Mouse (Mus musculus) kidney, adult 18-20 months (tissue): ENCODE measurements around the gene Smyd3.

Experiments used
- DNase-seq: peaks from one replicate; pipeline ENCODE4 v3.0.0; 2021

The Smyd3 gene

GRCm38 (mm10) chr1:179517713-179518465 lies at the start of gene Smyd3:
Gene Smyd3, minus strand, starts transcription at chr1:179518041.
- DNase-seq = peak; percentile 84

- DNase-seq = no peak
Measured at GRCm38 (mm10) chr1:179567558-179567957, 49.7 kb upstream of the Smyd3 start.

GRCm38 (mm10) chr1:179563926-179564325 lies 46.1 kb upstream of the Smyd3 start:
- no peak for DNase-seq

- no peak for DNase-seq
Measured at GRCm38 (mm10) chr1:179563211-179563610, 45.4 kb upstream of the Smyd3 start.

DNA sequence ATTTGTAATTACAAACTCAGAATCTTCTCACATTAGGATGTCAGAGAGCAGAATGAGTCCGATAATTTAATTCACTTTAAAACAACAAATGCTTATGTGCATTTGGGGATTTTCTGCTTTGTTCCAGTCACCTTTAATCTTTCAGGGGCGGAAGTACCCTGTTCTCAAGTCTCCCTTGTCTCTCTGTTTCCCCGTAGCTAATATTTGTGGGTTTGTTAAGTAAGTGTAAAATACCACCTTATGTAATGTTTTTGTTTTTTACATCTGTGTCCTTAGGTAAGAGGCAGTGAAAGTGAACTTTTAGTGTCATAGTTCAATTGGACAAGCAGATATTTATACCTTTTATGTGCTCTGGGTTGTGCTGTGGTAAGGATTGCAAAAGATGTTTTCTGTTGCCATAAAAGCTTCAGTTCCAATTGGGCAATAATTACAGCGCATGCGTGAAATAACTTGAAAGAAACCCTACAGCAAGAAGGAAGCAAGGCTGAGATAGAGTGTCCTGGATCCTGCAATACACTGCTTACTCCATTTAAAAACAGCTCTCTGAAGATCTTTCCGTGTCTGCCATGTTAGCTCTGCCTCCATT lies 43.1 kb upstream of the Smyd3 start:
- DNase-seq = no peak

DNA sequence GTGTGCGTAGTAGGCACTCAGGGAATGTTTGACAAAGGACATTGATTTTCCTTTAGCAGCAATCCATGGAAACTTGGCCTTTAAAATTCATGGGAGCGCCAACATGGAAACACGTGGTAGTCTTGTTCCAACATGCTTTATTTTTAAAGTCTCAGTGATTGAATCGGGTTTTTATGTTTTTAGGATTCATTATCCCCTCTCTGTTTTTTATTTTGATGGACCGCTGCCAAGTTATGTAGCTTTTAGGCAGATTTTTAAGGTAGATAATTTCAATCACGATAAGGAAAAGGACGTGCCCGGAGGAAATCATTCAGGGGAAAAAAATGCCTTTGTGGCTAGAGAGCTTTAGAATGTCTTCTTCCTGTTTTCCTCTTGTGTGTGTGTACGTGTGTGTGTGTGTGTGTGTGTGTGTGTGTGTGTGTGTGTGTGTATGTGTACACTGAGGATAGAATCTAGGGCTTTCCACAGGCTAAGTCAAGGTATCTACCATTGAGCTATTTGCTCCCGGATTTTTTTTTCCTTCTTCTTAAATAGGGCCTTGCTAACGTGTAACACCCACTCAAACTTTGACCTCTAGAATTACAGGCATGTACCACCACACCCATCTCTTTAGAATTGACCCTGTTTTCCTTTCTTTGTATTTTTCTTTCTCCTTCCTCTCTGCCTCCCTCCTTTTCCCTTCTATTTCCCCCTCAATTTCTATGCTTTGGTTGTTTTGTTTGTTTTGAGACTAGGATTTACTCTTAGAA lies 41.8 kb upstream of the Smyd3 start:
- no peak for DNase-seq

GRCm38 (mm10) chr1:179556921-179557320 lies 39.1 kb upstream of the Smyd3 start:
- no peak for DNase-seq

- DNase-seq = no peak
Measured at GRCm38 (mm10) chr1:179553949-179554347, 36.1 kb upstream of the Smyd3 start.

DNA sequence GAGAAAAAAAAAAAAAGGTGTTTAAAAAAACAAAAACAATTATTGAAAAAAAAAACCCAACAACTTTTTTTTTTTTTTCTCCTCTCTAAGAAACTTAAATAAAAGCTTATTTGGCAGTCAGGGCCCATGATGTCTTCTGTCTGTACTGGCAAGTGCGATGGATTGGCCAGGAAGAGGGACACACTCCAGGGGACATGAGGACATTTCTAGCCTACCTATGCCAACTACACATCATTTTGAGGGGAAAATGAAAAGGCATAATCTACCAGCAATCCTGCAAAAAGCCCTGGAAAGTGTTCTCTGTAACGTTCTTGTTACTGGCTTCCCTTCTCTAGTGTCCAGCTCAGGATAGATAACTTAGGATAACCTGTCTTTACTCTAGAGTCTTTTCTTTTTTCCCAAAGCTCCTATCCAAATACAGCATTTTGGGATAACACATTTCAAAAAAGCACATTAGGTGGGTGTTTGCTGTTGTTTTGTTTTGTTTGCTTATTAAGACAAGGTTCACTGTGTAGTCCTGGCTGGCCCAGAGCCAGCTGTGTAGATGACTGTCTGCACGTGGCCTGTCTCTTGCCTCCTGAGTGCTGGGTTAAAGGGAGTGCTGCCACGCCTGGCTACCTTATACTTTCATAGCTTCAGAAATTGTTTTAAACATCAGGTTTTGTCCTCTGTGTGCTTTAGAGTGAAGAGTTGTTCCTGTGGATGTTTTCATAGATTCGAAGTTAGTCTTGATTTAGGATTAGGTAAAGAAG lies 35.5 kb upstream of the Smyd3 start:
- peak; percentile 17 for DNase-seq

DNA sequence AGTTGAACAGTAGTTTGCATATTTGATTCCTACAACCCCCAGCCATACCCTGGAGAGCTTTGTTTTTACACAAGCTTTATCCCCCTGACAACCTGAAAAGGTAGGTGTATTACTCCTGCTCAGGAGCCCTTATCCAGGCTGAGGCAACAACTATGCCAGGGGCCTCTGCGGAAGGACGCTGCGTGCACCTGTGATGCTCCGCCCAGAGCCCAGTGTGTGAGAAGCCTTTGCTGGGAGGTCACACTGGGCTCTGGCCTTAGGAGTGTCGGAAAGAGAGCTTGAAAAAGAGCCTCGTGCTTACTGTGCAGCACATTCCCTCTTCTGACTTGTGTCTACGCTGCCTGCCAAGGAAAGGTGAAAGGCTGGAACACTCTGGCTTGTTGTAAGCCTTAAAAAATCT lies 34.9 kb upstream of the Smyd3 start:
- peak; percentile 13 for DNase-seq

DNA sequence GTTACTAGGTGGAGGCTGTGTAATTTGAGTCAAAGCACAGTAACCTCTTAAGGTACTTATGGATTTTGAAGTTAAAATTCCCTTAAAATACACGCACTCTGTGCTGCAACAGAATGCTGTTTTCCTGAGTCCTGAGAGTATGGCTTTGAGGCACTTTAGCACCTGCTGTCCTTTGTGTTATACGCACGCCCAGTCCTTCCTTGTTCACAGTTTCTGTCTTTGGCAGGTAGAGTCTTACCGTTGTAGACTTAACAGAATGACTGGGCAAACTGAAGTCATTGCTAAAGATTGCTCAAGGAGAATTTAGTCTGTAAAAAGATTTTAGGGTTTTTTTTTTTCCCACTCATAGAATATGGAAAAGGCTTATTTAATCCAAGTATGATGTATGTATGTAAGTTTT lies 34.1 kb upstream of the Smyd3 start:
- DNase-seq = no peak

DNA sequence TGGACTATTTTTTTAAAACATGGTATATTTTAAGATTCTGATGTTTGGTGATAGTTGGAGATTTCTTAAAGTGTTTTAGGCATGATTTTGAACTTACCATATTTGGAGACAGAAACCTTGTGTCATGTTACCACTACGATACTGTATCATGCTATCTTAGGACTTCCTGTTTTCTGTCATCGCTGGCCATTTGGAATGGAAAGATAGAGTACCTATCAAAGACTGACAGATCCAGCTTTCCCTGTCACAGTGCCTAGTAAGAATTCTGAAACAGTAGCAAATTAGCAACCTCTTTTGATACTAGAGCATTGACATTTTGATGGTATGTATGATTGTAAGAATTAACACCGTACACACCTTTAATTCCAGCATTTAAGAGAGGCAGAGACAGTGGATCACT lies 33.5 kb upstream of the Smyd3 start:
- no peak for DNase-seq

DNA sequence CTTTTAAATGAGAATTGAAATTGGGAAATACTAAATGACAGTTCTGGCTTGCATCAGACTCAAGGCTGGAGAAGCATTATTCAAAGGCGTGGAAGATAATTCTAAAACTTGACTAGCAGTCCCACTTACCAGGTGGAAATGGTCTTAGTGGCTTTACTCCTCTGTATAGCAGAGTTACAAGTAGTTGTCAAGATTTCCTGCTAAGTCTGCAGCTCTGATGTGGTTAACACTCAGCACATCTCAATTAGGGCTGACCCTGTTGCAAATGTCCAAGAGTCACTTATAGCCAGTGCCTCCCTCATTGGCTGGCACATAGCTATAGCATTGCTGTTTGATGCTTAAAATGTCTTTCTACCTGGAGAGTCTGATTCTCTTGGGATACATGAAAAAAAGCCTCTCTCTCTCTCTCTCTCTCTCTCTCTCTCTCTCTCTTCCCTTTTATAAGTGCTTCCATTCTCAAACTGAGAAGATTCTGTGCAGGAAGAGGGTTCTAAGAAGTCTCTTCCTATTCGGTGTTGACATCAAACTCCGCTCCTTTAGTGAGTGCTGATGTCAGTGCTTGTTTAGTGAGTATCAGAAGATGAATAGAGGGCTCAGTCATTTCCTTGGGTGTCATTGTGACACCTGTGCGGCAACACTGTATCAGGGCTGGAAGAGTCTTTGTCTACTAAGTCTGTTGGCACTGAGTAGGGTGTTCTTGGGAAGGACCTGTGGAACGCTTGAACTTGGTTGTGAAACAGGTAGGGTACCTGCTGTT lies 31.3 kb upstream of the Smyd3 start:
- no peak for DNase-seq

DNA sequence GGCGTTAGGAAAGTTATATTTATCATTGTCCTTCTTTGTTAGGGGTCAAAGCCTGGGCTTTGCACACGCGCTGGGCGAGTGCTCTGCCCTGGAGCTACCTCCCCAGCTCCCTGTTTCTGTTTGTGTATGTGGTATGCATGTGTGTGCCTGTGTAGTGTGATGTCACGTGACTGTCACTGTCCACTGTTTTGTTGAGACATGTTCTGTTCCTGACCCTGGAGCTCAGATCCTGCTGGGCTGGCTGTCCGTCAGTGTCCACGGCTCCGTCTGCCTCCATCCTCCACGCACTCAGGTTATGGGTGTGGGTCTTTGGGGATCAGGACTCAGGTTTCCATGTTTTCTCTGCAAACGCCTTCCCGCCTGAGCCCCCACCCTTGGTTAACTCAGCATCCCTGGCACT lies 30.4 kb upstream of the Smyd3 start:
- DNase-seq = no peak

DNA sequence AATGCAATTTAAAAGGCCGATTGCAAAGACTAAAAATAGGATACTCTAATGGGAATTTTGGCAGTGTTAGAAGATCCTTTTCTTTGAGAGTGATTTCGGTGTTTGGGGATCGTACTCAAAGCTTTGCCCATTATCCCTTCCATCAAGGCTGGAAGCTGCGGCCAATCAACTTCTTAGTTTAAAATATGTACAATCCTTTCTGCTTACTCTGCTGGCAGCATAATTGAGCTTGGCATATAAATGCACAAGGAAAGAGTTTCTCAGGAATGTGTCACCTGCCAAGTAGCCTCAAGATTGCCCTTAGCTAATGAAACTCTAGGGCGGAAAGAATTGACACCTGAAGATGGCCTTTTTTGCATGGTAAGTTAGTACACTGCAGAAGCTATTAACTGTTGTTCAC lies 29.3 kb upstream of the Smyd3 start:
- no peak for DNase-seq

GRCm38 (mm10) chr1:179546551-179546917 lies 28.7 kb upstream of the Smyd3 start:
- DNase-seq = no peak

GRCm38 (mm10) chr1:179545768-179546550 lies 28.1 kb upstream of the Smyd3 start, which contains the start of the genes Tfb2m and Cnst:
Gene Tfb2m, minus strand, starts transcription at chr1:179546267.
Gene Cnst, plus strand, starts transcription at chr1:179546370.
- peak; percentile 98 for DNase-seq

- DNase-seq = no peak
Measured at GRCm38 (mm10) chr1:179541502-179541901, 23.7 kb upstream of the Smyd3 start.

GRCm38 (mm10) chr1:179539887-179540286 lies 22.0 kb upstream of the Smyd3 start:
- no peak for DNase-seq

GRCm38 (mm10) chr1:179539054-179539453 lies 21.2 kb upstream of the Smyd3 start:
- DNase-seq = no peak

- DNase-seq = no peak
Measured at GRCm38 (mm10) chr1:179519901-179520300, 2.1 kb upstream of the Smyd3 start.
